Comparison of ENCODE assay signal across 18 mouse cellular contexts in the genomic region with DNA sequence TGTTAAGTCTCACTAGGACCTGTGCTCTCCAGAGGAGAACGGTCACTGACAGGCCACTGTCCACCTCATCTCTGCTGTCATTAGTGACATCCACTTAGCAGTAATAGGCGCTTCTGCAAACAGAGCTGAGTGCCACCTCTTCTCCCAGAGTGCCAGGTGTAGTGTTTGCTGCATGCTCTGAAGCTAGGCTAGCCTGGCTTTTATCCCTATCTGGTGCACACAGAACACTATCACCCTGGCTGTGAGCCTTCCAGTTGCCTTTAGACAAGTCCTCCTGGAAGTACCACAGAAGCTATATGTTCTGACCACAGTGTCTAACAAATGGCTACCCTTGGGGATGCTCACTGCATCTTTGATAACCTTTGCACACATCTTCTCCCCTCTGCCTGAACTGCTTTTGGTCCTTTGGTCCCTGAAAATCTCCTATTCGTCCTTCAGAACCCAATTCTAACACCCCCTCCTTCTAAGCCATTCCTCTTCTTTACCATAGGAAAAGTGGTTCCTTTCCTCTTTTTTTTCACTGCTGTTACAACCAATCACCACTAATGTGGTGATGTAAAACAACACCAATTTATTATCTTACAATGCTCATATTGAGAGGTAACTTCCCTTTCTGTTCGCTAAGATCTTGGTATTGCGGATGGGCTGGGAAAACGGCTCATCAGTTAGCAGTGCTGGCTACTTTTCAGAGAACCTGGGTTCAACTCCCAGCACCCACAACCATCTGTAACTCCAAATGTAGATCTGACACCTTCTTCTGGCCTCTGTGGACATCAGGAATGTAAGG.
"Had no signal": no experiment of that assay in that cellular context is flagged by ENCODE, and none has a peak within 500 bp of the region (broad histone marks: within the 10 kb centered on the region; RNA-seq: fewer than 3 reads in every experiment).

No protein-coding gene starts in this region.

- H3K4me1 ChIP-seq: midbrain, embryonic 12.5 days; midbrain, embryonic 15.5 days; neural tube, embryonic 12.5 days had no signal

- ATAC-seq: intestine, postnatal 0 days; midbrain, embryonic 15.5 days had no signal

- H3K4me3 ChIP-seq: left cerebral cortex, adult 2 months; liver, embryonic 13.5 days; midbrain, embryonic 12.5 days; midbrain, embryonic 15.5 days; neural tube, embryonic 12.5 days; neural tube, embryonic 15.5 days had no signal

- H3K36me3 ChIP-seq: liver, embryonic 13.5 days; midbrain, embryonic 12.5 days; midbrain, embryonic 15.5 days; neural tube, embryonic 12.5 days; neural tube, embryonic 15.5 days had no signal

- H3K9me3 ChIP-seq: liver, embryonic 13.5 days; midbrain, embryonic 12.5 days; midbrain, embryonic 15.5 days; neural tube, embryonic 12.5 days; neural tube, embryonic 15.5 days had no signal

- H3K9ac ChIP-seq: liver, embryonic 13.5 days; lung, embryonic 14.5 days; midbrain, embryonic 12.5 days; midbrain, embryonic 15.5 days; neural tube, embryonic 12.5 days; neural tube, embryonic 15.5 days had no signal

- DNase-seq: kidney, adult 2 months; kidney, postnatal 10 days; liver, embryonic 13.5 days; lung, embryonic 14.5 days; right cerebral cortex, adult 18-20 months; right cerebral cortex, postnatal 14 days; right cerebral cortex, postnatal 4 days; thymus, adult 2 months; thymus, postnatal 14 days; thymus, postnatal 4 days had no signal

- H3K27ac ChIP-seq: left cerebral cortex, adult 2 months; macrophage; midbrain, embryonic 12.5 days; midbrain, embryonic 15.5 days; neural tube, embryonic 12.5 days; neural tube, embryonic 15.5 days; stomach, postnatal 0 days had no signal

- H3K4me2 ChIP-seq: liver, embryonic 13.5 days; lung, embryonic 14.5 days; midbrain, embryonic 12.5 days; midbrain, embryonic 15.5 days; neural tube, embryonic 12.5 days; neural tube, embryonic 15.5 days had no signal

- H3K27me3 ChIP-seq: midbrain, embryonic 12.5 days; midbrain, embryonic 15.5 days; neural tube, embryonic 12.5 days; neural tube, embryonic 15.5 days had no signal
